Mouse (Mus musculus) splenic B cell, adult 2 months (primary cell): ENCODE results near the gene Zgpat.

ENCODE experiments used
- DNase-seq: peaks from one replicate; pipeline ENCODE4 v3.0.0-alpha.2; 2011; ENCODE audit warnings: low read depth, low spot score
- H3K27me3 ChIP-seq: 2 replicates; pipeline ENCODE4 v1.6.1; 2012; ENCODE audit warnings: mild to moderate bottlenecking, low read length, moderate library complexity, mixed read lengths; ENCODE audit not compliant: control insufficient read depth, poor library complexity, insufficient read depth, severe bottlenecking
- H3K36me3 ChIP-seq: 2 replicates; pipeline ENCODE4 v1.6.1; 2012; ENCODE audit warnings: mild to moderate bottlenecking, low read length, moderate library complexity, mixed read lengths; ENCODE audit not compliant: control insufficient read depth, poor library complexity, insufficient read depth, severe bottlenecking

Zgpat gene

DNA sequence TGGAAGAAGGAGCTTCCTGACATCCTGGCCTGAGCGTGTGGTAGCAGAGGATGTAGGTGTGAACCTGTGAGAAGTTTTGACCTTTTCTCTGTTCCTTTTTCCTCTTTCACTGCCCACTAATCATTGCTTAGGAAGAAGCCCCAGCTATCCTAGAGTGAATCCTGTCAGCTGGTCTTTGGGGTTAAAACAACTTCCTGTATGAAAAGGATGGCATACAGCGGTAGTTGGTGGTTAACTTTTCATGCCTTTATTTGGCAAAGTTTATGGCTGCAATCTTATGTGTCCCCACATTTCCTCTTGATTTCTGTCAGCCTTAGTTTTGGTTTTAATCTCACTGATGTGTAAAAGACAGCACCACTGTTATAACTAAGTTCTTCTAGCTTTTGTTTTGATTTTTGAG lies 12.5 kb downstream of the Zgpat start:
- no peaks in the 10 kb centered on the region for H3K27me3 ChIP-seq
- peaks cover 7% of the 10 kb centered on the region for H3K36me3 ChIP-seq
- DNase-seq = peak; percentile 28

DNA sequence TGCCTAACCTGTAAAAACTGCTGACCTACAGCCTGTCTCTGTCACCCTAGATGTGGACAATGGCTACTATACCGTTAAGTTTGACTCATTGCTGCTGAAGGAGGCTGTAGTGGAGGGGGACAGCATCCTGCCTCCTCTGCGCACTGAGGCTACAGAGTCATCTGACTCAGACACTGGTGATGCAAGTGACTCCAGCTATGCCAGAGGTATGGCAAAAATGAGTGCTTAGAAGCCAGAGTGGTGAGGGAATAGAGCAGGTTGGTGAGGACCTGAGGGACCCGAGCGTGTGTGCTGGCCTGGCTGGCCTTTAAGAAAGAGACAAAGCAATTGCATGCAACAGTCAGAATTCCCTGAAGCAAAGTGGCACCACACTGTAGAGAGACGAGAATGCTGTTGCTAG lies 14.0 kb downstream of the Zgpat start:
- no peaks in the 10 kb centered on the region for H3K27me3 ChIP-seq

DNA sequence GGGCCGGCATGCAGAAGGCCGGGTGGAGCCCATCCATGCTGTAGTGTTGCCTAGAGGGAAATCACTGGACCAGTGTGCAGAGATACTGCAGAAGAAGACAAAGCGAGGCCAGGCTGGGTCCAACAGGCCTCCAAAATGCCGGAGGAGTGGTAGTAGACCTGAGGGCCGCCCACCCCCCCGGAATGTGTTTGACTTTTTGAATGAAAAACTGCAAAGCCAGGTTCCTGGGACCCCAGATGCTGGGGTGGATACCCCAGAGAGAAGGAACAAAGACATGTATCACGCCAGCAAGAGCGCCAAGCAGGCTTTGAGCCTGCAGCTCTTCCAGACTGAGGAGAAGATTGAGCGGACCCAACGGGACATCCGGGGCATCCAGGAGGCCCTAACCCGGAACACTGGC lies 15.1 kb downstream of the Zgpat start, which contains the start of gene Lime1:
Gene Lime1, plus strand, starts transcription at position 301 of the 400 bp plus-strand sequence.
- Histone ChIP-seq H3K27me3 (no peaks in the 10 kb centered on the region), H3K36me3 (peaks cover 7% of the 10 kb centered on the region)
- no peak for DNase-seq

More for the DNA sequence above, 14.0 kb downstream of the Zgpat start:
- peaks cover 7% of the 10 kb centered on the region for H3K36me3 ChIP-seq
- DNase-seq = no peak

DNA sequence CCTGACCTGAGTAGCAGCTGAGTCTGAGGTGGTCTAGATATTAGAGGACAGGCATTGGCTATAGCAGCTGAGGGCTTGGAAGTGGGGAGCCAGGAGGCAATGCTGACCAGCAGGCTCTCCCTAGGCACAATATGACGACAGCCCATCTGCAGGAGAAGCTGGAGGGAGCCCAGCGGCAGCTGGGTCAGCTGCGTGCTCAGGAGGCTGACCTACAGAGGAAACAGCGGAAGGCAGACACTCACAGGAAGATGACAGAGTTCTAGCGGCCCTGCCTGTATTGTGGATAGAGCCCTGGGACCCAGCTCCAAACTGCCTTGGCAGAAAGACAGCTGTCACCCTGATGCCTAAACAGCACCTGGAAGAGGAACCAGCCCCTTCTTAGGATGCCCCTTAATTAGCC lies 15.5 kb downstream of the Zgpat start:
- no peak for DNase-seq
- H3K27me3 ChIP-seq = no peaks in the 10 kb centered on the region
- H3K36me3 ChIP-seq = peaks cover 7% of the 10 kb centered on the region

- DNase-seq = peak; percentile 18
- no peaks in the 10 kb centered on the region for H3K27me3 ChIP-seq
- peaks cover 7% of the 10 kb centered on the region for H3K36me3 ChIP-seq
Measured at GRCm38 (mm10) chr2:181381107-181381506, 16.4 kb downstream of the Zgpat start.

DNA sequence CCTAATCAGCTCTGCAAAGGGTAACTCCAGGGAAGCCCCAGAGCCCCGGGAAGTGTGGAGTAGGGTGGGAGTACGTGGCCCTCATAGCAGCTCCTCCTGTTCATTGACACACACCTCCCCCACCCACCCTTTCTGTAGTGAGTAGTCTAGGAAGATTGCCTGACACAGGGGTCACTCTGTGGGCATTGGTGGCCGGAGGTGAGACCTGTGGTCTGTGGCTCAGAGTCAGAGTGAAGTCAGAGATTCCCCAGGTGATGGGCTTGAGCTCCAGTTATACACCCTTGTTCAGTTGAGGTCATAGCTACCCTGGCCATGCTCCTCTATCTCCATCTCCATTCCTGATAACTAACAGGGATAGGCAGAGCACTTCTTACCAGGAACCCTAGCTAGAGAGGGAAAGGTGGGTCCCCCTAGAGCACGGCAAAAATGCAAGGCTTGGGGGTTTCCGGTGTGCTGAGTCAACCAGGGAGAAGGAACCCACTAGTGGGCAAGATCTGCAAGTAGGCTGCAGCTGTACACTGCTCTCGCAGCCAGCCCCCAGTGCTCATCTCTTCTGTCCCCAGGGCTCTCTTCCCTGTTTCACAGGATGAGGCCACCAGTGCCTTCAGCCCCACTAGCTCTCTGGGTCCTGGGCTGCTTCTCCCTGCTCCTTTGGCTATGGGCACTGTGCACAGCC lies 17.0 kb downstream of the Zgpat start:
- H3K36me3 ChIP-seq = peaks cover 7% of the 10 kb centered on the region
- H3K27me3 ChIP-seq = no peaks in the 10 kb centered on the region
- DNase-seq = no peak

DNA sequence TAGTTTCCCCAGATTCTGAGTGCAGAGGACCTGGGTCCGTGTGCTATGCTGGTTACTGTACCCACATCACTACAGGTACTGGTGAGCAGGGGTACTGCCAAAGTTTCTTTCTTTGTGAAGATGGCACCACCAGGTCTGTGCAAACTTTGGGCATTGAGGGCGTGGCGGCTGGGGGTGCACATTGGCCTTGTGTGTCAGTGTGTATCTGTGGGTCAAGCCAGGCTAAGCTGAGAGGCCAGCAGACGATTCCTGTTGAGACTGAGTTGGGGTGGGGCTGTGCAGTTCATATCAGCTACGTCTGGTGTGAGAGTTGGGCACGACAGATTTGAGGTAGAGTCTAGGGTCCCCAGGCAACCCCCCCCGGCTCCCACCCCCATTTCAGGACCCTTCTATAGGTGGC lies 19.7 kb downstream of the Zgpat start:
- Histone ChIP-seq H3K27me3 (no peaks in the 10 kb centered on the region), H3K36me3 (peaks cover 4% of the 10 kb centered on the region; the same call in 1 of the 2 replicates)
- no peak for DNase-seq

- DNase-seq = no peak
- Histone ChIP-seq H3K36me3 (peaks cover 3% of the 10 kb centered on the region; the same call in 1 of the 2 replicates), H3K27me3 (no peaks in the 10 kb centered on the region)
Measured at GRCm38 (mm10) chr2:181384919-181385391, 20.2 kb downstream of the Zgpat start.

DNA sequence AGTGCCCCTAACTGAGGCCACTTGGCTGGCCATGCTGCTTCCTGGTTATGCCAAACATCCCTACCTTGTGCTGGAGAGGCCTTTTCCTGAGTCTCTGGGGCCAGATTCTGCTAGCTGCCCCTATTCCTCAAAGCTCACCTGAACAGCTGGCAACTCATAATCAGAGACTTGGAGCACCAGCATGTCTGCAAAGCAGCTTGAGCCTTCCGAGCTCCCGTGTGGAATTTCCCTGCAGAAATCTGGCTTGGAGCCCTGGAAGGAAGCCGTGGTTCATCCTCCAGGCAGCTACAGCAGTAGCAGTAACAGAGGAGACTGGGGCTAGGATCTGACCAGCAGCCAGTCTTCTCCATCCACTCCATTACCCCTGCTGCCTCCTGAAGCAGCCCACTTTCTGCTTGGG lies 21.2 kb downstream of the Zgpat start:
- no peak for DNase-seq
- H3K27me3 ChIP-seq = no peaks in the 10 kb centered on the region
- H3K36me3 ChIP-seq = no peaks in the 10 kb centered on the region

DNA sequence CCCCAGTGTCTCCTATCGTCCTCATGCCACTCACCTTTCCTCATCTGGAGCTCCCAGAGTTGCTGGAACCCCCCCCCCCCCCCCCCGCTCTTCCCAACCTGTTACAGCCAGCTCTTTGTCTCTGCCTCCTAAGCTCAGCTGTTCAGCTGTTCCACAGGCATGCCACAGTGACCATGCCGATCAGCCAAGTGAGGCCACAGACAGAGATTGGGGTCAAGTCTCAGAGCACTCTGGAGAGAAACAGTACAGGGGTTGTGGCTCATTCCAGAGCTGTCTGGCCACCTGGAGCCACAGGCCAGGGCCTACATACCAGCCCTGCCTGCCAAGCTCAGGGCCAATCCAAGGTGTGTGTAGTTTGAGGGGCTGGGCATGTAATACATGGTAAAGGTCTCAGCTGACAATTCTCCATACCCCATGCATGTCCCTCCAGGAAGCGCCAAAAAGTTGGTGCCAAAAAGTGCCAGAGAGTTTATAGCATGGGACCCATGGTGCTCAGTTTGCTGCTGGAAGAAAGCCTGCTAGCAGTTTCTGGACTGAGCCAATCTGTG lies 22.0 kb downstream of the Zgpat start:
- no peaks in the 10 kb centered on the region for H3K36me3 ChIP-seq
- DNase-seq = no peak
- no peaks in the 10 kb centered on the region for H3K27me3 ChIP-seq

DNA sequence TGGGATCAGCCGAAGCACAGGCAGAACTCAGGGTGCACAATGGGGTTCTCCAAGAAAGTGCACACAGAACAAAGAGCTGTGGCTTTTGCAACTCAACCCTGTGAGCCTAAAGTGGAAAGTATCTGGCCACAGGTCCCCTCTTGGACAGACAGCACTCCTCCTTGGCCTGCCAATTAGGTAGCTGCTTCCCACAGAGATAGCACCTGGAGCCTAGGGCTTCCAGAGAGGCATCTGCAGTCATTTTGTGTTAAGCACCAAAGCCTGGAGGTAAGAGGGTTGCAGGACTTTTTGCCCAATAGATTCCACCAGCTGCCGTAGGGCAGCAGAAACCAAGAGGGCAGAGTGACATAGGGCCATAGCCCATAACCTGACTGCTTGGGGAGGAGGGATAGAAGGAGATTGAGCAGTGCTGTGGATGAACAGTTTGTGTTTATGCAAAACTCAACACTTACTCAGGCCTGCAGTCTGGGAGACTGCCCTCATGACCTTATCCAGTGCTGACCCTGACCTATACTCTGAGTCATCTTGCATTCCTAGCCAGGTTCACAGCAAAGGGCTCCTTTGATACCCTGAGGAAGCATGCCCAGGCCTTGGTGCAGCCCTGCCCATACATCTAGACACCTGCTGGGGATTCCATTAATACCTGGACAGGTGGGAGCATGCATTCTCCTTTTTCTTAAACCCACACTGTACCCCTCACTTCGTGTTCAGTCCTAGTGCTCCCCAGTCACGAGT lies 25.6 kb downstream of the Zgpat start:
- Histone ChIP-seq H3K27me3 (no peaks in the 10 kb centered on the region), H3K36me3 (no peaks in the 10 kb centered on the region)
- no peak for DNase-seq

DNA sequence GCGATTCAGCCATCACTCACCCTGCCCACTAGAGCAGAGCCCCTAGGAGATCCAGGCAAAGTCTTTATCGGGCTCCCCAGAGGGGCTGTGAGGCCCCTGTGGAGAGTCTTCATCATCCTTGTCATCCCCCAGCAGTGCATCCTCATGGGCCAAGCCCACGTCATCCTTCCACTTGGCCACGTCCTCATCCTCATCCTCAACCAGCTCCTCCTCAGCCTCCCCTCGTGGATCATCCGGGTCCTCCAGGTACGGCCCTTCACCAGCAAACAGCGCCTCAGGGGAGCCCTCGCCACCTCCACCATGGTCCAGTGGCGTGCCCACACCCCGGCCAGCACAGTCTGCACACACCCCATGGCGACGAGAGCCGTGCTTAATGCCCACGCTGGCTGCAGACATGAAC lies 26.3 kb downstream of the Zgpat start:
- no peaks in the 10 kb centered on the region for H3K36me3 ChIP-seq
- DNase-seq = no peak
- no peaks in the 10 kb centered on the region for H3K27me3 ChIP-seq

DNA sequence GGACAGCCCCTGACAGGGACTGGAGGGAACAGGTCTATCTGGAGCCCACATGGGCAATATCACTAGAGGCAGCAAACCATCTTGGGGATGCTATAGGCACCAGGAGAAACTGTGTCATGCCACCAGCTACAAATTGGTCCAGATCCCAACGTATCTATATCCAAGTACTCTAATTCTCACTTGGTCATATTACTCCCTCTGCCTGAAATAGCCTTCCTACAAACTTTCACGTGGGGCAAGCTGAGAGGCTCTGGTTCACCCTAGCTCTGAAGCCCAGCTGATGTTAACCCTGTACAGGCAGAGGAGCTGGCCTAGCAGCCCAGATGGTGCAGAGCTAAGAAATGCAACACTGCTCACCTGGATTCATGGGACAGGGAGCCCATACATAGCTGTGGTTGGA lies 26.8 kb downstream of the Zgpat start:
- H3K36me3 ChIP-seq = no peaks in the 10 kb centered on the region
- DNase-seq = no peak
- H3K27me3 ChIP-seq = no peaks in the 10 kb centered on the region

- H3K27me3 ChIP-seq = no peaks in the 10 kb centered on the region
- peak; percentile 88 for DNase-seq
Measured at GRCm38 (mm10) chr2:181392600-181393213, 28.0 kb downstream of the Zgpat start.

GRCm38 (mm10) chr2:181394086-181394485 lies 29.4 kb downstream of the Zgpat start:
- Histone ChIP-seq H3K27me3 (no peaks in the 10 kb centered on the region), H3K36me3 (no peaks in the 10 kb centered on the region)
- no peak for DNase-seq

More at GRCm38 (mm10) chr2:181392600-181393213, 28.0 kb downstream of the Zgpat start:
- no peaks in the 10 kb centered on the region for H3K36me3 ChIP-seq
